Mouse (Mus musculus) forebrain, embryonic 15.5 days (tissue): Measurements from ENCODE around the gene Elk3. TPM values are rescaled to one million over a fixed set of nuclear protein-coding genes. Genes with fewer than 3 reads are reported as not detected.
"Not testable (repeated sequence)": the region's sequence is repeated elsewhere in the genome, so short reads cannot be mapped to it uniquely, and the experiment has no call there.

Source experiments
- ATAC-seq: fragments of 200-750 bp; cut with Nextera tagmentation; replicated peaks from 2 replicates; pipeline ENCODE4 v1.8.0; 2017; ENCODE audit warnings: mild to moderate bottlenecking, moderate TSS enrichment, moderate library complexity
- H3K27ac ChIP-seq: fragments of 300-500 bp; sonication (generic); replicated peaks from 2 replicates; pipeline ENCODE4 v1.5.1; 2015; ENCODE audit warnings: mild to moderate bottlenecking, inconsistent platforms
- H3K27me3 ChIP-seq: fragments of 300-500 bp; sonication (generic); 2 replicates; pipeline ENCODE4 v1.6.1; 2015; ENCODE audit warnings: inconsistent platforms
- H3K36me3 ChIP-seq: fragments of 300-500 bp; sonication (generic); 2 replicates; pipeline ENCODE4 v1.6.1; 2015; ENCODE audit warnings: mild to moderate bottlenecking, inconsistent platforms
- H3K4me1 ChIP-seq: fragments of 300-500 bp; sonication (generic); 2 replicates; pipeline ENCODE4 v1.6.1; 2015; ENCODE audit warnings: inconsistent platforms
- H3K4me2 ChIP-seq: fragments of 300-500 bp; sonication (generic); replicated peaks from 2 replicates; pipeline ENCODE4 v1.6.1; 2015; ENCODE audit warnings: mild to moderate bottlenecking, inconsistent platforms
- H3K4me3 ChIP-seq: fragments of 300-500 bp; sonication (generic); 2 replicates; pipeline ENCODE4 v1.5.1; 2015; ENCODE audit warnings: mild to moderate bottlenecking, inconsistent platforms
- H3K9ac ChIP-seq: fragments of 300-500 bp; sonication (generic); replicated peaks from 2 replicates; pipeline ENCODE4 v1.6.1; 2015; ENCODE audit warnings: mild to moderate bottlenecking, inconsistent platforms
- H3K9me3 ChIP-seq: fragments of 300-500 bp; sonication (generic); 2 replicates; pipeline ENCODE4 v1.6.1; 2016; ENCODE audit warnings: inconsistent platforms
- WGBS: fragments of 180-500 bp; shearing (Covaris S2); methylation state at CpG from one replicate; pipeline ENCODE4 v1.1.7; 2015; ENCODE audit warnings: mixed read lengths; 5-methylcytosine and 5-hydroxymethylcytosine counted together
- polyA plus RNA-seq: library from polyadenylated mRNA; unstranded; fragments of >200 nt; fragmentation: Nextera tagmentation; extraction: Ambion mirVana; gene quantifications from 2 replicates; pipeline ENCODE4 v1.2.1, GENCODE M21; 2015

Gene Elk3
- polyA plus RNA-seq = 6.2 and 7.9 TPM in 2 replicates

GRCm38 (mm10) chr10:93310721-93311411 is at the start of gene Elk3:
Elk3 (minus strand) TSS chr10:93311135.
- peak within 1 kb of the TSS; percentile 98 for H3K4me2 ChIP-seq
- H3K27ac ChIP-seq = peak within 1 kb of the TSS; percentile 69
- H3K4me3 ChIP-seq = peak within 1 kb of the TSS; percentile 59
- peak; percentile 55 for ATAC-seq
- H3K9me3 ChIP-seq = no peaks in the 10 kb centered on the region
- no peaks in the 10 kb centered on the region for H3K36me3 ChIP-seq
- H3K9ac ChIP-seq = peak within 1 kb of the TSS; percentile 63
- WGBS = under 1% methylated on average over 43 of the region's 53 CpGs
- 0 out of 2 replicates have a peak, but pooled peaks cover 2% of the 10 kb centered on the region for H3K27me3 ChIP-seq
- H3K4me1 ChIP-seq = peaks cover 19% of the 10 kb centered on the region

DNA sequence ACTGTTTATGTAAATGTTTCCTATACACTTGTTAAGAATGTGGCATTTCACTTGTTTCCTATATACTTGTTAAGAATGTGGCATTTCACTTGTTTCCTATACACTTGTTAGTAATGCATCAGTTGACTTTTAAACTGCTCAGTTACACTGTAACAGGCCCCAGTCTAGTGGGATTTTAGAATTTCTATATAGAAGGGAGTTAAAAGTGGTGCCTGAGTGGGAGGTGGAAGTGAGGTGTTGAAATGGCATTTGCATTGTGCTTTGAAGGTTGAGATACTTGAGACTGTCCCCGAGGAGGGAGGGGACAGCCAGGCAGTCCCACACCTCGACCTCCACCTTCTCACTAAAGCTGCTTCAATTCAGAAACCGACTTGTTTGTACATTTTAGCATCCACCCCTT is 49.7 kb upstream of the Elk3 start:
- no peak for ATAC-seq
- 62% methylated on average over 3 of the region's 3 CpGs for WGBS
- Histone ChIP-seq H3K4me1 (0 out of 2 replicates have a peak, but pooled peaks cover 4% of the 10 kb centered on the region), H3K9me3 (no peaks in the 10 kb centered on the region), H3K9ac (no peak overlapping the region), H3K4me3 (no peak overlapping the region), H3K36me3 (no peaks in the 10 kb centered on the region), H3K27me3 (no peaks in the 10 kb centered on the region), H3K27ac (no peak overlapping the region), H3K4me2 (no peak overlapping the region)

- not testable (repeated sequence) for H3K4me1 ChIP-seq, H3K4me2 ChIP-seq, H3K4me3 ChIP-seq, ATAC-seq, H3K36me3 ChIP-seq, H3K9me3 ChIP-seq, H3K9ac ChIP-seq, H3K27ac ChIP-seq, H3K27me3 ChIP-seq
- WGBS = 80% methylated on average over 4 of the region's 4 CpGs
These were observed 49.3 kb upstream of the Elk3 start for GRCm38 (mm10) chr10:93360190-93360589.

GRCm38 (mm10) chr10:93359339-93359863 is 48.5 kb upstream of the Elk3 start:
- H3K9ac ChIP-seq = no peak overlapping the region
- H3K27me3 ChIP-seq = no peaks in the 10 kb centered on the region
- H3K4me2 ChIP-seq = no peak overlapping the region
- ATAC-seq = no peak
- WGBS = 81% methylated on average over 7 of the region's 7 CpGs
- H3K36me3 ChIP-seq = no peaks in the 10 kb centered on the region
- 0 out of 2 replicates have a peak, but pooled peaks cover 9% of the 10 kb centered on the region for H3K4me1 ChIP-seq
- no peak overlapping the region for H3K4me3 ChIP-seq
- no peak overlapping the region for H3K27ac ChIP-seq
- H3K9me3 ChIP-seq = no peaks in the 10 kb centered on the region

DNA sequence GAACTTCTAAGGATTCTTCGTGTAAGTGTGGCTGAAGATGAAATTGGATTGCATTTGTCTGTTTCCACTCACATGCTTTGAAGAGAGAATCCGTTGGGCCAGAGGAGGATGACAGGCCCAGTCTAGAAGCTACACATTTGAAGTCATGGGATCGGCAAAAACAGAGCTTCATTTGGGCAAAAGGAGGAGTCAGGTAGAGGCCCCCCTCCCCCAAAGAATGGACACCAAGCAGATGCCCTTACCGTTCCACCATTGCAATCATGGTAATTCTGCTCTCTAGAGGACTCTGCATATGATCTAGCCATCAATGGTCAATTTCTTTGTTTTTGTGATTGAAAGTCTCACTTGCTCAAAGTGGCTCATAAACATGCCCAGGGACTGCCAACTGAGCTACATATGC is 47.9 kb upstream of the Elk3 start:
- no peaks in the 10 kb centered on the region for H3K27me3 ChIP-seq
- H3K27ac ChIP-seq = no peak overlapping the region
- 0 out of 2 replicates have a peak, but pooled peaks cover 5% of the 10 kb centered on the region for H3K4me1 ChIP-seq
- ATAC-seq = no peak
- no peaks in the 10 kb centered on the region for H3K9me3 ChIP-seq
- no peak overlapping the region for H3K9ac ChIP-seq
- 82% methylated on average over 4 of the region's 4 CpGs for WGBS
- no peak overlapping the region for H3K4me3 ChIP-seq
- no peak overlapping the region for H3K4me2 ChIP-seq
- no peaks in the 10 kb centered on the region for H3K36me3 ChIP-seq

DNA sequence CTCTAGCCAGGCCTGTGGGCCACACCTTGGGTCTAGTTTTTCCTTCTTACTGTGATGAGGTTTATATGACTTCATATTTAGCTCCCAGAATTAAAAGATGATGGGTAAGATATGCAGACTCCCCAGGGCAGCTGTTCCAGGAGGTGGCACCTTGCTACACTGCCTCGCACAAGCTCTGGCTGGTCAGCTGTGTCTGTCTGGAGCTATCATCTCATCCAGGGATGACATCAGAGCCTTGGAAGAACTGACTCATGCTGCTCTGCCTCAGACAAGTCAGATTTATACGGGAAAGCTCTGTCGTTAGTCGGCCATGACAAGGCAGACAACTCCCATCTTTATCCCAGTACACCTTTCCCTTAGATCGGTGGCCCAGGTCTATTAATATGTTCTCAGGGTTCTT is 46.2 kb upstream of the Elk3 start:
- ATAC-seq = no peak
- Histone ChIP-seq H3K4me3 (no peak overlapping the region), H3K9me3 (no peaks in the 10 kb centered on the region), H3K4me1 (0 out of 2 replicates have a peak, but pooled peaks cover 5% of the 10 kb centered on the region), H3K36me3 (no peaks in the 10 kb centered on the region), H3K27ac (no peak overlapping the region), H3K4me2 (no peak overlapping the region), H3K27me3 (no peaks in the 10 kb centered on the region), H3K9ac (no peak overlapping the region)
- 94% methylated on average over 5 of the region's 5 CpGs for WGBS

DNA sequence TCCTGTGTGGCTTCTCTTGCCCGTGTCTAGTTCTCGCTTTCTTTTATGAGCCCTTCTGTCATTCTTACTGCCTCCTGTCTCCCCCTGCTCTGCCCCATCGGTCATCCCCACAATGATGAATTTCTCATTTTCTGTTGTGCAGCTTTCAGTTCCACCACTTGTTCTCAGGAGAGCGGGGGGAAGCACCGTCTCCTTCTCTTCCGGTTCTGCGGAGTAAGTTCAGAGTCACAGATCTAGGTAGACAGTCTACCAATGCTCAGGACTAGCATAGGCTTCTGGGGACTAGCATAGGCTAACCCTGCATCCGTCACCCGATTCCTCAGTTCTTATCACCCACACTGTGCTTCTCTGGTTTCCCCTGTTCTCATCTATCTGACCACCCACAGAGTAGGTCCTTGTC is 45.2 kb upstream of the Elk3 start:
- Histone ChIP-seq H3K4me1 (0 out of 2 replicates have a peak, but pooled peaks cover 5% of the 10 kb centered on the region), H3K27ac (no peak overlapping the region), H3K36me3 (no peaks in the 10 kb centered on the region), H3K9me3 (no peaks in the 10 kb centered on the region), H3K4me3 (no peak overlapping the region), H3K27me3 (no peaks in the 10 kb centered on the region), H3K9ac (no peak overlapping the region), H3K4me2 (no peak overlapping the region)
- ATAC-seq = no peak
- WGBS = 88% methylated on average over 9 of the region's 9 CpGs

- Histone ChIP-seq H3K4me1 (0 out of 2 replicates have a peak, but pooled peaks cover 5% of the 10 kb centered on the region), H3K4me3 (no peak overlapping the region), H3K27ac (no peak overlapping the region), H3K9me3 (no peaks in the 10 kb centered on the region), H3K9ac (no peak overlapping the region), H3K27me3 (no peaks in the 10 kb centered on the region), H3K4me2 (no peak overlapping the region), H3K36me3 (no peaks in the 10 kb centered on the region)
- WGBS = 51% methylated on average over 8 of the region's 8 CpGs
- no peak for ATAC-seq
These were observed 44.5 kb upstream of the Elk3 start for GRCm38 (mm10) chr10:93355276-93355927.

GRCm38 (mm10) chr10:93353545-93354326 is 42.8 kb upstream of the Elk3 start:
- 89% methylated on average over 10 of the region's 10 CpGs for WGBS
- ATAC-seq = no peak
- no peak overlapping the region for H3K27ac ChIP-seq

GRCm38 (mm10) chr10:93347918-93348505 is 37.1 kb upstream of the Elk3 start:
- Histone ChIP-seq H3K27me3 (no peaks in the 10 kb centered on the region), H3K36me3 (no peaks in the 10 kb centered on the region), H3K9me3 (no peaks in the 10 kb centered on the region), H3K9ac (no peak overlapping the region), H3K4me2 (no peak overlapping the region), H3K4me3 (no peak overlapping the region), H3K27ac (no peak overlapping the region), H3K4me1 (peaks cover 8% of the 10 kb centered on the region; the same call in 1 of the 2 replicates)
- WGBS = 60% methylated on average over 14 of the region's 14 CpGs
- ATAC-seq = no peak

More at GRCm38 (mm10) chr10:93353545-93354326, 42.8 kb upstream of the Elk3 start:
- Histone ChIP-seq H3K4me3 (no peak overlapping the region), H3K9ac (no peak overlapping the region), H3K36me3 (no peaks in the 10 kb centered on the region), H3K4me2 (no peak overlapping the region), H3K4me1 (0 out of 2 replicates have a peak, but pooled peaks cover 5% of the 10 kb centered on the region), H3K9me3 (no peaks in the 10 kb centered on the region), H3K27me3 (no peaks in the 10 kb centered on the region)

DNA sequence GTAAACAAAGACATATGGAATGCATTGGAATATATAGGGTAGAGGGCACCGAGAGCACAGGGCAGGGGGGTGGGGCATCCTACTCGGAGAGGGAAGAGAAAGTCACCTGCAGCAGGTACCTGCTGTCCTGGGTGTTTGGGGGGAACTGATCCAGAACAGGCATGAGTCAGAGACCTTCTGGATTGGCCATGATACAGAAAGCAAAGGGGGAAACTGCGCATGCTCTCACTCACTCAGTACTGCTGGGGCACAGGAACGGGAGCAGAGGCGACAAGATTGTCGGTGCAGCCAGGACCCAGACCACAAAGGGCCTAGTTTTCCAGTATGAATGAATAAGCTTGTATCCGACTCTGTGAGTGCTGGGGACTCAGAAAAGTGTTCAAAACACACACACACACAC is 36.5 kb upstream of the Elk3 start:
- H3K4me2 ChIP-seq = no peak overlapping the region
- H3K9ac ChIP-seq = no peak overlapping the region
- H3K4me1 ChIP-seq = peaks cover 8% of the 10 kb centered on the region; the same call in 1 of the 2 replicates
- no peaks in the 10 kb centered on the region for H3K36me3 ChIP-seq
- WGBS = 73% methylated on average over 7 of the region's 7 CpGs
- H3K9me3 ChIP-seq = no peaks in the 10 kb centered on the region
- no peak overlapping the region for H3K27ac ChIP-seq
- no peaks in the 10 kb centered on the region for H3K27me3 ChIP-seq
- ATAC-seq = no peak
- no peak overlapping the region for H3K4me3 ChIP-seq
